ENCODE assay signal across 8 mouse cellular contexts in genomic region chr5:32614691-32615090, GRCm38 (mm10). TPM values are rescaled to one million over a fixed set of nuclear protein-coding genes. Genes with fewer than 3 reads are reported as not detected.
DNase-seq lines count a peak whose midpoint lies in the region; ATAC-seq and TF ChIP-seq lines count a peak whose summit lies in the region.

No protein-coding gene starts in this region.

- no peaks in the 10 kb centered on the region for H3K9me3 ChIP-seq in embryonic facial prominence, embryonic 12.5 days
- no peaks in the 10 kb centered on the region for H3K9me3 ChIP-seq in embryonic facial prominence, embryonic 10.5 days
- H3K9me3 ChIP-seq in ES-Bruce4 (replicated peaks; ENCODE audit: control insufficient read depth, insufficient read depth, low read length, poor library complexity, severe bottlenecking): no peaks in the 10 kb centered on the region
- H3K9me3 ChIP-seq in forebrain, embryonic 15.5 days: no peaks in the 10 kb centered on the region
- no peaks in the 10 kb centered on the region for H3K9me3 ChIP-seq in hindbrain, postnatal 0 days (ENCODE audit: low read length)
- no peaks in the 10 kb centered on the region for H3K9me3 ChIP-seq in midbrain, embryonic 16.5 days (replicated peaks; ENCODE audit: control insufficient read depth, low read length, poor library complexity, severe bottlenecking)

- no peak for TF ChIP-seq CTCF in ES-Bruce4 (IDR thresholded peaks at IDR 0.05; ENCODE audit: low read depth, low read length)
- TF ChIP-seq CTCF in hindbrain, postnatal 0 days (IDR thresholded peaks at IDR 0.05; ENCODE audit: low read depth): no peak

- H3K4me3 ChIP-seq in embryonic facial prominence, embryonic 12.5 days: no peak overlapping the region
- H3K4me3 ChIP-seq in embryonic facial prominence, embryonic 10.5 days: no peak overlapping the region
- H3K4me3 ChIP-seq in ES-Bruce4 (ENCODE audit: low read depth, low read length): no peak overlapping the region
- no peak overlapping the region for H3K4me3 ChIP-seq in forebrain, embryonic 15.5 days
- H3K4me3 ChIP-seq in hindbrain, postnatal 0 days (ENCODE audit: low read length): no peak overlapping the region
- H3K4me3 ChIP-seq in midbrain, embryonic 16.5 days (ENCODE audit: low read depth, low read length): no peak overlapping the region

- H3K4me2 ChIP-seq in embryonic facial prominence, embryonic 12.5 days (replicated peaks): no peak overlapping the region
- peak overlapping the region; percentile 25; the same call in 1 of the 2 replicates for H3K4me2 ChIP-seq in forebrain, embryonic 15.5 days (replicated peaks)
- peak overlapping the region; percentile 27 for H3K4me2 ChIP-seq in hindbrain, postnatal 0 days (ENCODE audit: low read depth, low read length)
- H3K4me2 ChIP-seq in midbrain, embryonic 16.5 days (ENCODE audit: low read length): no peak overlapping the region

- TF ChIP-seq EP300 in ES-Bruce4 (IDR thresholded peaks at IDR 0.05; ENCODE audit: insufficient read depth, low read depth, low read length): no peak

- WGBS in embryonic facial prominence, embryonic 12.5 days: 71% methylated on average over 4 of the region's 4 CpGs
- 80% methylated on average over 4 of the region's 4 CpGs for WGBS in embryonic facial prominence, embryonic 10.5 days
- WGBS in forebrain, embryonic 15.5 days: 25% methylated on average over 4 of the region's 4 CpGs
- WGBS in hindbrain, postnatal 0 days: 30% methylated on average over 4 of the region's 4 CpGs
- WGBS in midbrain, embryonic 16.5 days: 60% methylated on average over 4 of the region's 4 CpGs

- H3K27ac ChIP-seq in embryonic facial prominence, embryonic 12.5 days: peak overlapping the region; percentile 24; the same call in 1 of the 2 replicates
- no peak overlapping the region for H3K27ac ChIP-seq in embryonic facial prominence, embryonic 10.5 days (replicated peaks)
- H3K27ac ChIP-seq in ES-Bruce4 (ENCODE audit: insufficient read depth, low read length): 0 out of 2 replicates have a peak overlapping the region, but pooled peaks have one; percentile 4
- peak overlapping the region; percentile 84 for H3K27ac ChIP-seq in forebrain, embryonic 15.5 days (replicated peaks)
- peak overlapping the region; percentile 2 for H3K27ac ChIP-seq in hindbrain, postnatal 0 days
- peak overlapping the region; percentile 58 for H3K27ac ChIP-seq in midbrain, embryonic 16.5 days (ENCODE audit: low read length)

- no peaks in the 10 kb centered on the region for H3K36me3 ChIP-seq in embryonic facial prominence, embryonic 12.5 days
- H3K36me3 ChIP-seq in embryonic facial prominence, embryonic 10.5 days (replicated peaks): no peaks in the 10 kb centered on the region
- no peaks in the 10 kb centered on the region for H3K36me3 ChIP-seq in ES-Bruce4 (ENCODE audit: control insufficient read depth, insufficient read depth, low read length, poor library complexity, severe bottlenecking)
- no peaks in the 10 kb centered on the region for H3K36me3 ChIP-seq in forebrain, embryonic 15.5 days
- H3K36me3 ChIP-seq in hindbrain, postnatal 0 days (ENCODE audit: insufficient read depth, low read length): no peaks in the 10 kb centered on the region
- no peaks in the 10 kb centered on the region for H3K36me3 ChIP-seq in midbrain, embryonic 16.5 days (ENCODE audit: control insufficient read depth, insufficient read depth, low read length)

- no peak for DNase-seq in embryonic facial prominence, embryonic 10.5 days (ENCODE audit: low spot score)
- peak; percentile 70 for DNase-seq in hindbrain, postnatal 0 days (ENCODE audit: low spot score)
- no peak for DNase-seq in T-cell, adult 2 months (ENCODE audit: low spot score)
- no peak for DNase-seq in liver

- H3K27me3 ChIP-seq in embryonic facial prominence, embryonic 12.5 days: no peaks in the 10 kb centered on the region
- H3K27me3 ChIP-seq in embryonic facial prominence, embryonic 10.5 days (replicated peaks; ENCODE audit: low read depth, poor library complexity, severe bottlenecking): no peaks in the 10 kb centered on the region
- no peaks in the 10 kb centered on the region for H3K27me3 ChIP-seq in ES-Bruce4 (ENCODE audit: control insufficient read depth, insufficient read depth, low read length, poor library complexity, severe bottlenecking)
- no peaks in the 10 kb centered on the region for H3K27me3 ChIP-seq in forebrain, embryonic 15.5 days
- H3K27me3 ChIP-seq in hindbrain, postnatal 0 days (ENCODE audit: insufficient read depth, low read length): no peaks in the 10 kb centered on the region
- H3K27me3 ChIP-seq in midbrain, embryonic 16.5 days (ENCODE audit: control insufficient read depth, insufficient read depth, low read depth, low read length): no peaks in the 10 kb centered on the region

- H3K9ac ChIP-seq in embryonic facial prominence, embryonic 12.5 days: no peak overlapping the region
- H3K9ac ChIP-seq in ES-Bruce4 (ENCODE audit: low read depth, poor library complexity, severe bottlenecking): 0 out of 2 replicates have a peak overlapping the region, but pooled peaks have one; percentile 37
- H3K9ac ChIP-seq in forebrain, embryonic 15.5 days (replicated peaks): no peak overlapping the region
- no peak overlapping the region for H3K9ac ChIP-seq in hindbrain, postnatal 0 days (replicated peaks; ENCODE audit: low read length)
- no peak overlapping the region for H3K9ac ChIP-seq in midbrain, embryonic 16.5 days (ENCODE audit: low read depth, low read length)

- H3K4me1 ChIP-seq in embryonic facial prominence, embryonic 12.5 days: peaks cover 4% of the 10 kb centered on the region; the same call in 1 of the 2 replicates
- peaks cover 17% of the 10 kb centered on the region for H3K4me1 ChIP-seq in embryonic facial prominence, embryonic 10.5 days
- H3K4me1 ChIP-seq in ES-Bruce4 (ENCODE audit: control insufficient read depth, insufficient read depth, low read length): peaks cover 1% of the 10 kb centered on the region
- H3K4me1 ChIP-seq in forebrain, embryonic 15.5 days: peaks cover 34% of the 10 kb centered on the region
- H3K4me1 ChIP-seq in hindbrain, postnatal 0 days (ENCODE audit: insufficient read depth, low read length): no peaks in the 10 kb centered on the region
- peaks cover 17% of the 10 kb centered on the region for H3K4me1 ChIP-seq in midbrain, embryonic 16.5 days (ENCODE audit: control insufficient read depth, insufficient read depth, low read length)

- no peak for ATAC-seq in embryonic facial prominence, embryonic 12.5 days (ENCODE audit: insufficient number of reproducible peaks, insufficient read depth, low FRiP score, low TSS enrichment)
- peak; percentile 61 for ATAC-seq in forebrain, embryonic 15.5 days (replicated peaks)
- peak; percentile 33; the same call in 1 of the 2 replicates for ATAC-seq in hindbrain, postnatal 0 days
- no peak for ATAC-seq in midbrain, embryonic 16.5 days

- TF ChIP-seq POLR2A in ES-Bruce4 (IDR thresholded peaks at IDR 0.05; ENCODE audit: insufficient read depth, low read length): no peak

RNA-seq across cellular contexts. Expression of gene Yes1, which starts 3.7 kb away (rescaled TPM):
- polyA plus RNA-seq in embryonic facial prominence, embryonic 12.5 days (2016; fragmentation: Nextera tagmentation; extraction: Ambion mirVana): 38.7 and 39.2 TPM in 2 replicates
- 29.3 and 30.6 TPM in 2 replicates for polyA plus RNA-seq in embryonic facial prominence, embryonic 10.5 days (2016; fragmentation: Nextera tagmentation; extraction: Ambion mirVana)
- 59.5 and 65.5 TPM in 2 replicates for polyA plus RNA-seq in ES-Bruce4 (2011; ENCODE audit: insufficient read depth, insufficient read length, low read depth, missing spikeins)
- polyA plus RNA-seq in forebrain, embryonic 15.5 days (2015; fragmentation: Nextera tagmentation; extraction: Ambion mirVana): 23.3 and 23.7 TPM in 2 replicates
- total RNA-seq in hindbrain, postnatal 0 days (2014; rRNA removed): 18.0 and 21.6 TPM in 2 replicates
- polyA plus RNA-seq in hindbrain, postnatal 0 days (2015; fragmentation: Nextera tagmentation; extraction: Ambion mirVana): 15.1 and 17.5 TPM in 2 replicates
- polyA plus RNA-seq in midbrain, embryonic 16.5 days (2015; fragmentation: Nextera tagmentation; extraction: Ambion mirVana): 18.6 and 20.0 TPM in 2 replicates

Comparison
In these comparisons a context has a peak if more than half of its experiments do, and no peak if none do; other contexts are left out.
1. ATAC-seq: peak in forebrain, embryonic 15.5 days (single experiment) and hindbrain, postnatal 0 days (single experiment); none in embryonic facial prominence, embryonic 12.5 days (single experiment) and midbrain, embryonic 16.5 days (single experiment).
2. H3K4me2 ChIP-seq: peak in forebrain, embryonic 15.5 days (single experiment) and hindbrain, postnatal 0 days (single experiment); none in embryonic facial prominence, embryonic 12.5 days (single experiment) and midbrain, embryonic 16.5 days (single experiment).